Mouse (Mus musculus) C2C12 (cell line): ENCODE data around the gene Scube2. TPM values are rescaled to one million over a fixed set of nuclear protein-coding genes. Genes with fewer than 3 reads are reported as not detected.
A peak's percentile ranks its signal among the peaks of the same experiment; 100 is the strongest.

Experiments used
- H3K27me3 ChIP-seq: one replicate; pipeline ENCODE4 v1.6.1; 2011; ENCODE audit not compliant: control insufficient read depth, insufficient read depth, insufficient read length
- H3K36me3 ChIP-seq: one replicate; pipeline ENCODE4 v1.6.1; 2011; ENCODE audit not compliant: control insufficient read depth, insufficient read depth
- H3K4me3 ChIP-seq: one replicate; pipeline ENCODE4 v1.5.1; 2011; ENCODE audit warnings: mild to moderate bottlenecking, control low read depth; ENCODE audit not compliant: poor library complexity, insufficient read depth, severe bottlenecking
- H3K79me2 ChIP-seq: one replicate; pipeline ENCODE4 v1.6.1; 2011; ENCODE audit not compliant: control insufficient read depth, insufficient read depth
- H3K79me3 ChIP-seq: one replicate; pipeline ENCODE4 v1.6.1; 2011; ENCODE audit warnings: low read depth, control low read depth
- H3ac ChIP-seq: one replicate; pipeline ENCODE3; 2011; ENCODE audit warnings: low read depth; ENCODE audit not compliant: control insufficient read depth, insufficient read length
- CEBPB ChIP-seq: IDR thresholded peaks from one replicate; pipeline ENCODE4 v1.6.1; 2011; ENCODE audit warnings: low read depth, mild to moderate bottlenecking, control low read depth, moderate library complexity
- CTCF ChIP-seq: IDR thresholded peaks from one replicate; pipeline ENCODE4 v1.5.1; 2011; ENCODE audit not compliant: control insufficient read depth, insufficient read depth, insufficient read length
- FOSL1 ChIP-seq: IDR thresholded peaks from one replicate; pipeline ENCODE4 v1.8.0; 2011; ENCODE audit warnings: mild to moderate bottlenecking, low read length; ENCODE audit not compliant: poor library complexity, insufficient read depth, severe bottlenecking
- MAX ChIP-seq: IDR thresholded peaks from one replicate; pipeline ENCODE4 v1.6.1; 2011; ENCODE audit warnings: mild to moderate bottlenecking, control low read depth
- MYOD1 ChIP-seq: IDR thresholded peaks from one replicate; pipeline ENCODE4 v1.6.1; 2011; ENCODE audit warnings: low read depth; ENCODE audit not compliant: control insufficient read depth, insufficient read length
- MYOG ChIP-seq: IDR thresholded peaks from one replicate; pipeline ENCODE4 v1.6.1; 2011; ENCODE audit not compliant: control insufficient read depth, insufficient read length; ENCODE audit errors: extremely low read depth
- USF1 ChIP-seq: IDR thresholded peaks from one replicate; pipeline ENCODE4 v1.6.1; 2011; ENCODE audit warnings: low read depth, mild to moderate bottlenecking, control low read depth, moderate library complexity
- long read RNA-seq, 2 experiments: library from polyadenylated mRNA; unstranded; transcript quantifications; one replicate each; pipeline ENCODE4 v2.0.0; 2019 to 2020
- polyA plus RNA-seq: library from polyadenylated mRNA; unstranded; fragments of >200 nt; fragmentation: generic; extraction: Trizol; gene quantifications from one replicate; pipeline ENCODE4 v1.2.1, GENCODE M21; 2012; ENCODE audit warnings: missing spikeins

Gene Scube2
- polyA plus RNA-seq, result 0.06 TPM
- long read RNA-seq, experiment 1, result 0 reads
- long read RNA-seq, experiment 2, result 0 reads

- Histone ChIP-seq H3K4me3 (no peak within 1 kb of the TSS), H3K79me3 (no peaks in the 10 kb centered on the region), H3K27me3 (peaks cover 29% of the 10 kb centered on the region), H3K79me2 (no peaks in the 10 kb centered on the region), H3K36me3 (no peaks in the 10 kb centered on the region), H3ac (peak within 1 kb of the TSS; percentile 31)
- TF ChIP-seq MAX (no peak), CTCF (no peak), CEBPB (no peak), FOSL1 (no peak), USF1 (no peak), MYOD1 (no peak), MYOG (no peak)
Observed at GRCm38 (mm10) chr7:109865370-109866229, at the start of gene Scube2. TSS of gene Scube2 (minus strand) at chr7:109865679.

- TF ChIP-seq FOSL1 (no peak), MAX (no peak), CTCF (no peak), USF1 (no peak), MYOG (no peak)
- Histone ChIP-seq H3K27me3 (no peaks in the 10 kb centered on the region), H3K79me3 (no peaks in the 10 kb centered on the region), H3K4me3 (no peak overlapping the region), H3ac (no peak overlapping the region), H3K79me2 (no peaks in the 10 kb centered on the region), H3K36me3 (peaks cover 48% of the 10 kb centered on the region)
Observed at GRCm38 (mm10) chr7:109906165-109906564, 40.7 kb upstream of the Scube2 start.

- no peaks in the 10 kb centered on the region for H3K27me3 ChIP-seq
- no peaks in the 10 kb centered on the region for H3K79me2 ChIP-seq
- H3K79me3 ChIP-seq, result no peaks in the 10 kb centered on the region
- H3K4me3 ChIP-seq, result no peak overlapping the region
- no peak overlapping the region for H3ac ChIP-seq
- TF ChIP-seq FOSL1 (no peak), MYOD1 (no peak), CTCF (no peak), USF1 (no peak), MYOG (no peak), CEBPB (no peak), MAX (no peak)
- peaks cover 47% of the 10 kb centered on the region for H3K36me3 ChIP-seq
Observed at GRCm38 (mm10) chr7:109900921-109901320, 35.4 kb upstream of the Scube2 start.

GRCm38 (mm10) chr7:109898911-109899310 is 33.4 kb upstream of the Scube2 start:
- Histone ChIP-seq H3ac (no peak overlapping the region), H3K79me2 (no peaks in the 10 kb centered on the region), H3K36me3 (peaks cover 57% of the 10 kb centered on the region), H3K79me3 (no peaks in the 10 kb centered on the region), H3K4me3 (no peak overlapping the region), H3K27me3 (no peaks in the 10 kb centered on the region)
- no peak for TF ChIP-seq CEBPB
- no peak for TF ChIP-seq MYOG
- no peak for TF ChIP-seq MAX
- TF ChIP-seq USF1, result no peak
- TF ChIP-seq FOSL1, result no peak
- no peak for TF ChIP-seq CTCF
- TF ChIP-seq MYOD1, result no peak

GRCm38 (mm10) chr7:109892530-109892929 is 27.1 kb upstream of the Scube2 start:
- Histone ChIP-seq H3K27me3 (no peaks in the 10 kb centered on the region), H3K4me3 (no peak overlapping the region), H3K36me3 (peaks cover 28% of the 10 kb centered on the region), H3K79me2 (no peaks in the 10 kb centered on the region), H3K79me3 (no peaks in the 10 kb centered on the region), H3ac (no peak overlapping the region)
- TF ChIP-seq CEBPB (no peak), CTCF (peak; percentile 22)

- H3K4me3 ChIP-seq, result no peak overlapping the region
- TF ChIP-seq FOSL1, result no peak
- TF ChIP-seq MYOD1, result no peak
- no peak for TF ChIP-seq CTCF
- TF ChIP-seq MYOG, result no peak
- TF ChIP-seq MAX, result no peak
- no peak for TF ChIP-seq USF1
- no peak for TF ChIP-seq CEBPB
- H3K79me3 ChIP-seq, result no peaks in the 10 kb centered on the region
- H3K36me3 ChIP-seq, result peaks cover 24% of the 10 kb centered on the region
- H3K79me2 ChIP-seq, result no peaks in the 10 kb centered on the region
- H3ac ChIP-seq, result no peak overlapping the region
- no peaks in the 10 kb centered on the region for H3K27me3 ChIP-seq
Observed at GRCm38 (mm10) chr7:109891786-109892185, 26.3 kb upstream of the Scube2 start.
